Mouse (Mus musculus): ENCODE measurements around the gene Fam131a.

- TF ChIP-seq CTCF (IDR thresholded peaks at IDR 0.05; ENCODE audit: insufficient read depth, low read depth, low read length) (no peak), POLR2A (IDR thresholded peaks at IDR 0.05; ENCODE audit: insufficient read depth, low read depth, low read length) (no peak)
Measured at GRCm38 (mm10) chr16:20672965-20673705, 19.9 kb upstream of the Fam131a start.
